Mouse (Mus musculus) thymus, postnatal 4 days (tissue): ENCODE data around the gene Gsta3.
"Not testable (repeated sequence)": the region's sequence is repeated elsewhere in the genome, so short reads cannot be mapped to it uniquely, and the experiment has no call there.

Experiments
- DNase-seq: peaks from one replicate; pipeline ENCODE4 v3.0.0; 2021

The Gsta3 gene

DNA sequence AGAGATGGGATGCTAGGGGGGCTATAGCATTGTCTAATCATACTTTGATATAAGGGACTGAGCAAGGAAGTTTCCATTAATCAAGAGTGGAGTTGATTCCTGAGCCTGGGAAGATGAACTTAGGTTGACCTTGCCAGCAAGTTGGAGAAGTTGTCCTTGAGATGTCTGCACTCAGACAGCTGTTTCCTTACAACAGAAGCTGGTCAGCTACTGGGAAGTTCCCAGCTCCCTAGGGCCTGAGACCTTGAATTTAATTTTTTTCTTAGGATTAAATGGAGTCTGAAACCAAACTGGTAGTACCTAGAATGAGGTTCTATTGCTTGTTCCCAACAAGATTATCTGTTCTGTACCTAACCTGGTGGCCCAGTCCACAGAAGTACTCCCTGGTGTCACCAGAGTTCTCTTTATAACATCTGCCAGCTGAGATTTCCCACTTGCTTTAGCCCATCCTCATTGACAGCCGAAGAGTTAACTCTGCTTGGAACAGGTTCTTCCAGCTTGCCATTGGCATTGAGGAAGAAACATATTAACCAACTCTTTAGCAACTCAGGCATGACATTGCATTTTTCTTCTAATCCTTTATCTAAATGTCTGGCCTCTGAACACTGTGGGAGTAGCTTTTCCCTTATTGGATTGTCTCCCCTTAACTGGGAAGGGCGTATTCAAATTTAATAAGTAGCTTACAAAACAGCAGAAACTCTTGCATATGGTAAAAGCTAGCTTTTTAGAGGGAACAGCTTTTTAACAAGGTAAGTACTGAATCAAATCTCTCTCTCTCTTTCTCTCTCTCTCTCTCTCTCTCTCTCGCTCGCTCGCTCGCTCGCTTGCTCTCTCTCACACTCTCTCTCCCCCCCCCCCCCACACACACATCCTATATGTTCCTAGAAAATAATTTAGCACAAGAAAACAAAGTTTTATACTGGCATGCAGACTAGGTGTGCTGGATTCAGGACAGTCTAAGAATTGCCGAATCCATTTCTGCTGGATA is at the start of gene Gsta3:
Gene Gsta3, plus strand, starts transcription at position 679 of the 988 bp plus-strand sequence.
- DNase-seq, result no peak

DNA sequence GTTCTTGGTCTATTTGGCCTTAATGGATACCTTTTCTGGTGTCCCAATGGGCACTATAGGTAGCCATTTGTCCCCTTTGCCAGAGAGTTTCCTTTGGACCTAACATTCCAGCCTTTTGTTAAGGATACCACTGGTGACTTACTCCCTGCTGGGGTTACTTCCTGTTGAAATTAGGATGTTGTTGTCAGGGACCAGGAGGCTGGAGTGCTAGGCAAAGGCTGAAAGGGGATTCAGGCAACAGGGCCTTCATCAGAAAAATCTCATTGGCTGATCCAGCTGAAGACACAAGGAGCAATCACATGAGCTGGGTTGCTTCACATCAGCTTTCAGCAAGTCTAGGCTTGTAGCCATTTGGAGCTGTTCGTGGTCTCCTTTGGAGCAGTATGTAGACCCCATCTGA is 34.1 kb upstream of the Gsta3 start:
- no peak for DNase-seq

DNA sequence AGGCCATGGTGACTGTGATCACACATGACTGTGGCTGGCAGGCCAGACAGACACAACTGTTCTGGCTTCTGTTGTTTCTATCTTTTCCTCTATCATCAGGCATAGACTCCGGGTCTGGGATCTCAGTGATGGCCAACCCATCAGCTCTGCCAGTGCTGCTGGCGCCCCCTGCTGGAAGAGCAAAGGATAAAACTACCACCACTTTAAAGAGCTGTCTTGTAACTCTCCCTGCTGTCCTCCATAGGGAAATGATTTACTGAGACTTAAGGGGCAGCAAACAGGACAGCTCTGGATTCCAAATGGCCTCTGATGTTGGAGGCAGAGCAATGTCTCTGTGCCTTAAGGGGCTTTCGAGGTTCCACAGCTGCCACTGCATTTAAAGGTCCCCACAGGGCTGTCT is 26.9 kb upstream of the Gsta3 start:
- not testable (repeated sequence) for DNase-seq

DNA sequence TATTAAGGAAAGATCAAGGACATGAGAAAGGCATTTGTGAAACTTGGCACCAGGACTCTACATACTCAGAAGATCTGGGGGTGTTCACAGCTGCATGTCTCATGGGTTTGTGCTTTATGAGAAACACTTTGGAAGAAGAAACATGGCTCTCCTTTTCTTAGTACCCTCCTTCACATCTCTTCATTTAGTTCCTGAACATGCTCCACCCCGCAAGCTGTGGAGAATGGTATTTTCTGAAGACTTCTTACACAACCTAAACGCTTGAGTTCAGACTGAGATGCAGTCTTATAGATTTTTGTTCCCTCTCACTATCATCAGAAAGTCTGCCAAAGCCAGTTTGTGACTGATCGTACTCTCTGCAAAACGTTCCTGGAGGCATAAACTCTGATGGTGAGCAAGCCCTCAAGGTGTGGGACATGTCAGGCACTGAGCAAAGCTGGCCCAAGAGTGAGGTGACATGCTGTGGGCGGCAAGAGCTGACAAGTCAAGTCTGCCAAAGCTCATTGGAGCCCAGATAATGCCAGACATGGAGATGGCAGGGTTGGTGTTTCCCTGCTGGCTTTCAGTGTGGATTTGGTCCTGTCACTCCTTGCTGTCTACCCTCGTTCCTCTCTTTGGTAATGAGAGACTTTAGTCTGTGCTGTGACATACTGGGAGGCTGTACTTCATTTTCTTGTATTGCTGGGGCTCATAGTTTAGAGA is 26.2 kb upstream of the Gsta3 start:
- not testable (repeated sequence) for DNase-seq

DNA sequence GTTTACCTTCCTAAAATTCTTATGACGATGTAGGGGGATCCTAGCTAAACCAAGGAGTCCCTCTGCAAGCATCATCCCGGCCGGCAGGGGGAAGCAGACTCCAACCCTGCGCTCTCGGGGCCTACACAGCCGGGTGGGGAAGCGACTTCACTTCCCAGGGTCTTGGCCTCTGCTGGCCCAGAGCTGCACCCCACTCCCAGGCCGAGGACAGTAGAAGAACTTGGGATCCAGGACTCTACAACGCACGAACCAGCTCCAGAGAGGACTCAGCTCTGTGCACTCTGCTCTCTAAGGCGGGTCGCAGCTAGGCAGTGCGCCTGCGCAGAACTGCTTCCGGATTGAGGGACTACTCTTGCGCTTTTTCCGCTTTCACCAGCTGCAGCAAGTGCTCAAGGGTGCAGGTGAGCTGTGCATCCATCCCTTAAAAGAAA is 21.9 kb upstream of the Gsta3 start, which contains the start of gene Tmem14a:
Gene Tmem14a, plus strand, starts transcription at position 87 of the 431 bp plus-strand sequence.
- DNase-seq, result peak; percentile 96

DNA sequence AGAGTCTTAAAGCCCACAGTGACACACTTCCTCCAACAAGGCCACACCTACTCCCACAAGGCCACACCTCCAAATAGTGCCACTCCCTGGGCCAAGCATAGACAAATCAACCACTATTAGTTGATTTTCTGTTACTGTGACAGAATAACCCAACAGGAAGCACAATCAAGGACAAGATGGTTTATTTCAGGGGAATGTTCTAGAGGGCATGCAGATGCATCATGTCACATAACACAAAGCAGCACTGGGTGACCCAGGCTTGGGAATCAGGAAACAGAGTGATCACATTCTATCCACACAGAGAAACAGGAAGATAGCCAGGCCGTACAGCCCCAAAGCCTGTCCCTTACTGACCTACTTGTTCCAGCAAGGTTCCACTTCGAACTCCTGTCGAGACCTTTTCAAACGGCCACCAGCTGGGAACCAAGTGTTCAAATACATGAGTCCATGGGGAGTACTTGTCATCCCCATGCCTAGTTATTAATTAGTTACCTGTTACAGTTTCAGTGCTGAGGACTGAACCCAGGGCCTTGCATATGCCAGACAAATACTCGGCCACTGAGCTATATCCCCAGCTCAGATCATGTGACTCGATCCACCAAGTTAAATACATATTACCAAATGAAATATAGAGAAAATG is 12.5 kb upstream of the Gsta3 start:
- DNase-seq, result no peak

DNA sequence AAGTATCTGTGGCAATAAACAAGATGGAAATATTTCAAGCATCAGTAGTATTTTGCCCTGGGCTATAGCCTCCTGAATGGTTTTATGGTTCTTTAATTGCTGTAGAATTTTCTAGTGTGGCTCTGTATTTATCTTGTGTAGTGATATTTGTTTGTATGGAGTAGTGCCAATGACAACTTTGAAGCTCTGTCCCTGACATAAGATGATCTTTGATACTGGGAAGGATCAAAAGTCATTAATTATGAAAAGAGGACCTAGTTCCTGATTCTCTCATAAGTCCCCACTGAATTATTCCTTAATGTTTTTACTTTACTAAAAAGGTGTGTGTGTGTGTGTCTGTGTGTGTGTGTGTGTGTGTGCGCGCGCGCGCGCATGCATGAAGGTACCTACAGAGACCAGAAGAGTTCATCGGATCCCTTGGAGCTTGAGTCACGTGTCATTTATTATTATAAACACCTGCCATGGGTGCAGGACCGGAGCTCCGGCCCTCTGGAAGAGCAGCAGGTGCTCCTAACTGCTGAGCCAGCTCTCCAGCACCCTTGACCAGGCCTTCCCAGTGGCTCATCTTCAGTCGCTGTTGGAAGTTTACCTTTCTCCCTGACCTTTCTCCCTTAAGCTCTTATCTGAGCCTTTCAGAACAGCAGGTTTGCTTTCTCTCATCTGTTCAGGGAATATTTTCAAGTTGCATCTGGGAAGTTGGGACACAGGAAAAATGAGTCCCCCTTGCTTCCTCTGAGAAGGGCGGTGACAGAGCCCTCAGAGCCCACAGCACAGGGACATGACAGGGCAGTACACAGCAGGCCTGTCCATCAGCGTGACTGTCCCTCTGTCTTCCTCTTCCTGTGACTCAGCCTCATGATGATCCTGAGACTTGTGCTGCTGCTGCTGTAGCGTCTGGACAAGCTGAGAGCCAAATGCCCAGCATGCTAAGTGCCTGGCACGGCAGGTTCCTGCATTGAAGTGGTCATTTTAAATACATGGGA is 11.4 kb upstream of the Gsta3 start:
- DNase-seq, result not testable (repeated sequence)

DNA sequence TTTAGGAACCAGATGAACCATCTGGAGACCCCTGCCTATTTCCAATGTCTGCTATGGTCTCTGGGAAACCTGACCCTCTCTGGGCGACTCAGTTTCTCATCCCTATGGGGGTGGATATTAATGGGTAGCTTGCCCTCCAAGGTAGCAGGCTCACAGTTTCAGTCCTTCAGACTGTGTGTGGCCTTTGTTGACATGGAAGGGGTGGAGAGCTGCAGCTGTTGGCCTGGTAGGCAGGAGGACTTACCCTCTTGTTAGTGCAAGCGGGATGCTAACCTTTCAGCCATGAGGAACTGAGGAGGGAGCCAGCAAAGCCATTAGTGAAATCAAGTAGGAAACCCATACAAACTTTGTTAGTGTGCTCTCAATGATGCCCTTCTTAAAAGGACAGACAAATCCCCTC is 10.0 kb upstream of the Gsta3 start:
- DNase-seq, result no peak

DNA sequence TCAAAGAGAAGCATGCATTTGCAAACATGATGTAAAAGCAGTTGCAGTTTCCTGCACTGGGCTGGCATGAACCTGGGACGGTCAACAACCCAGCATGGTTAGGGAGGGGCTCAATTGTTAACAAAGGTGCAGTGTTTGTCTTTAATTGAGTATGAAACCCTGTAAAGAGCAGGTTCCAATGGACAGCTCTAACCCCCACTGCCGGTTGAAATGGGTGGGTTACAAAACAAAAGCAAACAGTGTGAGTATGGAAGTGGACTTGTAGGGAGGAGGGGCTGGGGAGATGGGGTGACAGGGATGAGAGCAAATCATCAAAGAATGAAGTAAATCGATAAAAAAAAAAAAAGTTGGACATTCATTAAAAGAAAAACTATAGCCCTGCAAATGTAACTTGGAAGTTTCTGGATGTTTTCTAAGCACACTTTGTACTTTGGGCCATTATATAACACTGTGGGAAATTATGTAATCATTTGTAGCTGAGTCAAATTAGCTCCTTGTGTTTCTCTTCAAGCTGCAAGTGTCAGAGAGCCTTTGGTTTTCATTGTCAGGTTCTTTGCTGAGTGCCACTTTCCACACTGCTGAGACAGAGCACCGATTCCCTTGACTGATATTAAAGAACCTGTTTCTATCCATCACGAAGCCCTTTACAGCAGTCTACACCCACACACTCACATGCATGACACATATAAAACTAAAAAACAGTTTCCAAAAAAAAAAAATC is 8.5 kb upstream of the Gsta3 start:
- no peak for DNase-seq

DNA sequence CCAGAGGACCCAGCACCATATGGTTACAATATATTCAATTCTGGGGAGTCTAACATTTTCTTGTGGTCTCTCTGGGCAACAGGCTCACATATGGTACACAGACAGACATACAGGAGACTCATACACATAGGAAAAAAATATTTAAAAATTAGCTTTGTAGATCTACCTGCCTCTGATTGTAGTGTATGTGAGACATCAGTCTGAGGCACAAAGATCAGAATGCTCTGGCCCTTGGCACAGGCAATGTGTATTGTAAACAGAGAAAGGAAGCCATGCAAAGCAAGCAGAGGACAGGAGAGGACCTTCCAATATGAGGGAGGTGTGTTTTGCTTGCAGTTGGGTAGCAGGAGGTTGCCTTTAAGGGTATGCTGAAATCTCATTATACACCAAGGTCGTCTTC is 7.9 kb upstream of the Gsta3 start:
- no peak for DNase-seq

DNA sequence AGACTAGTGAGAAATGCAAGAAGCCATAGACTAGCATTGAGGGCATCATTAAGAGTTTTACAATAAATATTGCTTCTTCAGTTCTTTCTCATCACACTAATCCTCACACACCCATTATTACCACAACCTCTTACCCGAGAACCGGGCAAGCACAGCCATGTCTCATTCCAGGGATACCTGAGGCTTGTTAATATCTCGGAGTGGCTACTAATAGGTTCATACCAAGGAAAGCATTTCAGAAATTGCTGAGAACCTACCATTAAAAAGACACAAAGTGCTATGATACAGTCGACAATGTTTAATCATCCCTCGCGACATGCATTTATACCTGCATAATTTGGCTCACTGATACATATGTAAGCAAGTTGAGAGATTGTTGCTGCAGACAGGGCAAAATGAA is 5.0 kb upstream of the Gsta3 start:
- DNase-seq, result no peak

DNA sequence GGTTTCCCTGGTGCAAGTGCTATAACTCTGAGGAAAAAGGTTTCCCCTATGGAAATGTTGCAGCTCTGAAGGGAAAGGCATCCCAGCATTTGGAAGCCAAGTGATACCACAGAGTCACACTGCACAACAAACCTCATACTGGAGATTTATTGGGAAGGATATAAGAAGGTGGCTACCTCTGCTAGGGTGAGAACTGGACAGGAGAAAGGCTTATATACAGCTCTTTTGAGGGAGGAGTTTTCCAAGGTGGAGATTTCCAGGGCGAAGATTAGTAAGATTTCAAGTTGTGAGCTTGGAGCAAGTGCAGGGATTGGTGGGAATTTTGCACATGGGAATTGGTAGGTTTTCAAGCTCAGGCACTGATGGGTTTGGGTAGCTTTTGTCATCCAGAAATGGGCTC is 707 bp downstream of the Gsta3 start:
- no peak for DNase-seq

DNA sequence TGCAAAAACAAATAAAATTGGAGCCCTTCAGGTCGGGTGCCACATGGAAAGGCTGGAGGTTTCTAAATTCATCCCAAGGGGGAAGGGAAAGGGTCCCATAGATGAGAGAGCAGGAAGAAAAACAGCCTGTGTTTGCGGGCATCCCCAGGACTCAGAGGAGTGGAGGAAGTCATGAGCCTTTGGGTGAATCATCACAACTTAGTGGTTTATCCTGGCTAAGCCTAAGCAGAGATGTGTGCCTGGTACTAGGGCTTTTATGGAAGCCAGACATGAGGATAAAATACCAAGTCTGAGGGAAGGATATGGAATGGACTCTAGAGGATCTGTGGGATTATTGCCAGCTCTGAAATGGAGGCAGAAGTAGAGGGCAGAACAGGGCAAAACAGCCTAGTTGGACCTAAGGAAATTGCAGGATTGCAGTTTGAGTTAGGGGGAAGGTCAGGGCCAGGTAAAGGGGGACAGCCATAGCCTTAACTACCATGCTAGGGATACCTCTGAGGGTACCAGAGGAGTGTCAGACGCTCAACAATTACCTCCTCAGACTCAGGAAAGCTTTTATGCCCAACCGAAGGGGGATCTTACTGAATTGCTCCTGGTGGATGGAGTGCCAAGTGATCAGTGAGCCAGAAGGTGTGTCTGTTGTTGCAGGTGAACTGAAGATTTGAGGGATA is 4.0 kb downstream of the Gsta3 start:
- no peak for DNase-seq

DNA sequence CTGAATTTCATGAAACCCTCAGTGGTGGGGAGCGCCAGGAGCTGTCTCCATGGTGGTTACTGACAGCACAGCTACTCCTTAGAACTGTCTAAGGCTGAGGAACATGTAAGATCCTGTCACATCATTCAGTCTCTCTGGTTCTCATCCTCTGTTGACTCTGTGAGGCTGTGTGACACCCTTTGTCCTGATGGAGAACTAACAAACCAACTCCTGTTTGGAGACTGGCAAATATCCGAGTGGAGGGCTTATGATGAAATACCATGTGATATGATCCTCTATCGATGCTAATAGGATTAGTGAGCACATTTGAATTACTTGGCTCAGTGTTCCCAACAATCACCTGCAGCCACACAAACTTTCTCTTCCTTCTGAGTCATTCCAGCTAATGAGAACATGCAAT is 5.7 kb downstream of the Gsta3 start:
- no peak for DNase-seq

DNA sequence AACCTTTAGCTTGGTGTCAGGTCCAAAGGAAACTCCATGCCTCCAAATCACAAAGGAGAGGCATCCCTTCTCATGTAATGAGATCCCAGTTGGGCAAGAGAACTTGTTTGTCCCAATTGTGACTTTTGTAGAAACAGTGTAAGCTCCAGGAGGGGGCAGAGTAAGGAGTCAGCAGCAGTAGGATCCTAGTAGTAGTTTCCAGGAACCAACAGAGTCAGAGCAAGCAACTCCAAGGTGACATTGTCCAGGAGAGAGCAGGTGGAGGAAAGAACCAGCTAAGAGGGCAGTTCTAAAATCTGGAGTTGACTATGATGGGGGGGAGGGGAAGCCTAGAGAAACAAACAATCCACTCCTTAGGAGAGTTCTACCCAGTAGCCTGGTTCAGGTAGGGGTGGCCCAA is 7.5 kb downstream of the Gsta3 start:
- no peak for DNase-seq

DNA sequence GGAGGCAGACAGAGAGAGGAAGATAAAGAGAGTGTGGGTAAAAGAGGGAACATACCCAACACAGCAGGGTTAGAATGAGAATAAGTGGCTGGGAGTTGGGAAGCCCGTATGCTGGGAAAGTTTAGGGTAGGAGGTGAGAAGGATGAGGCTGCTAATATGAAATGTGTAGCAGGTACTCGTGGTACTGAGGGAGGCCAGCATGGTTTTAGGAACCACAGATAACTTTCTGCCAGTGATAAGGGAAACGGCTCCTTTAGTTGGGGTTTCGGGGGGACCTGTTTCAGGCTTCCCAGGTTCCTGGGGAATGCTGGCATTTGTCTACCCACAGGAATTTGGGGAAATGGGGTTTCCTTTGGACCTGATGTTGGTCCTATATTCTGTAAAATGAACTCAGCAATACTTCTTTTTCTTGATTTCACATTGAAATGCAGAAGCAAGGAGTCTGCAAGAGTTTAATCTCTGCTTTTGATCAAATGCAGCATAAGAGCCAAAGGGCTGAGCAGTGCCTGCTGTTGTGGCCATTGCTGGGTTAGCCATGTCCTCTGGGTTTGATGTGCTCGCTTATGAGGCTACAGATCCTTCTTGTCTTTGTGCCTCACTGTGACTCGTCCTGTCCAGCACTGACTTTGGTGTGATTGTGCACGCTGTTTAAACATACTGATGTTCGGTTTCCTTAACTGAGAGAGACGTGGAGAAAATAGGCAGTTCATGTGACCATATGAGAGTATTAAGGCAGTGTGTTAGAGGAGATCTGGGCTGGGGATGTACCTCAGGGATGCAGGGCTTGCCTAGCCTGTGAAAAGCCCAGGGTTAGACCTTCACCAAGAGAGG is 8.4 kb downstream of the Gsta3 start:
- no peak for DNase-seq

DNA sequence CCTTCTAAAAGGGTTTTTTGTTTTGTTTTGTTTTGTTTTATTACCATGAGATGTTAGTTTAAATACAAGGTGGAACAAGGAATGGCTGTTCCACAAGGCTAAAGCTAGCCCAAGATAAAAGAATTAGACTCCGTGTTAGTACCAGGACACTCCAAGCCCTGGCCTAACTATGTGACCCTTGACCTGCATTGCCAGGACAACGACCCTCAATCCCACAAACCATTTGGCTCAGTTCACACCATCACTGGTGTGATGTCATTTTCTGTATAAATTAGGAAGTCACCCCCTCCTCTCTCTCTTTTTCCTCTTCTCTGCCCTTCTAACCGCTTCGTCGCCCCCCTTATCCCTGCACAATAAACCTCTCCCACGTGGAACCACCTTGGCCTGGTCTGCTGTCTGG is 11.3 kb downstream of the Gsta3 start:
- no peak for DNase-seq

DNA sequence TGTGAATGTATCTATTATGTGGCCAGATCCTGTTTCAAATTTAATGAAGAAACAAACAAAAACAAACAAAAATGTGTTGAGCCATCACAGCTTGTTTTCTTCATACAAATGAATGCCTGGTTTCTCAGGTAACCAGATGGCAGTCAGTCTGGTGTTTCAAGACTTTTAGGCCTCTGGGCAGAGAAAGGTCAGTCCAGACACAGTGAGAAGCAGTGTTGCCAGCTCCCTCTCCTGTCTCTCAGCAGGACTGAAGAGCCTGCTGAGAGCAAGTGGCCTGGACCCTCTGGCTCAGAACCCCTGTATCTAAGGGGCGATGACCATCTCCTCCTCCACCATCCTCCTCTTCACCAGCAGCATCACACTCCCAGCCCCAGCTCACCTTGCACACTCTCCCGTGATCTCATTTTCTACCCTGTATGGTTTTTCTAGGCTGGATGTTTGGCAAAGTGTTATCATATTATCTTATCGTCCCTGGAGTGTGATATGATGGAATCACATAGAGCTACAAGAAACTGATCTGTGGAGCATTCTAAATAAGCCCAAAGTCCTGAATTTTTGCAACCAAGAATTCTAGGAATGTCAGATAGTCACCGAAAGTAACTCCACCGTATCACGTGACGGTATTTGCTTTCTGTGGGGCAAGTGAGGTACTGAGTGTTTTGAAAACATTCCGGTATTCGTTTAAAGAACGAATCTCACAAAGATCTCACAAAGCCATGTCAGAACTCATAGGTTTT is 12.3 kb downstream of the Gsta3 start:
- DNase-seq, result no peak

DNA sequence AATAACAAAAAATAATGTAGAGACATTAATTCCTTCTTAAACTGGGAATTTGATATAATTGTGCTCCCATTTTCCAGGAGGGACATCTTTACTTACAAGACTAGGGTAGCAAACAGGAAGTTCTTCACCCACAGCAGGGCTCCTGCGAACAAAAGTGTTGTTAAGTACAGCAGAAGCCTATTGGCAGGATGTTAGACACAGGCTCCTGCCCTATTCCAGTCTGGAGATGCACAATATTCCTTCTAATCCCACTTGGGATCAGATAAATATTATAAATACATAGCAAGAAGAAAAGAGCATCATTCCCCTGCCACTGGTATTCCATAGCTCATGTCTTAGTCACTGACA is 12.9 kb downstream of the Gsta3 start:
- DNase-seq, result no peak
